22 mouse cellular contexts compared by ENCODE assay signal in genomic region chr1:34077941-34078340, GRCm38 (mm10).
A peak's percentile ranks its signal among the peaks of the same experiment; 100 is the strongest.
DNase-seq lines count a peak whose midpoint lies in the region; ATAC-seq and TF ChIP-seq lines count a peak whose summit lies in the region.
"Had no signal": no experiment of that assay in that cellular context is flagged by ENCODE, and none has a peak within 500 bp of the region (broad histone marks: within the 10 kb centered on the region; RNA-seq: fewer than 3 reads in every experiment).

No protein-coding gene starts in this region.

- 76% methylated on average over 6 of the region's 6 CpGs for WGBS in heart, adult 2 months
- 68% methylated on average over 6 of the region's 6 CpGs for WGBS in heart, embryonic 15.5 days
- WGBS in midbrain, embryonic 11.5 days: 84% methylated on average over 6 of the region's 6 CpGs
- 85% methylated on average over 6 of the region's 6 CpGs for WGBS in midbrain, embryonic 10.5 days

- no peaks in the 10 kb centered on the region for H3K27me3 ChIP-seq in heart, adult 2 months (ENCODE audit: control insufficient read depth, insufficient read depth, low read length)
- no peaks in the 10 kb centered on the region for H3K27me3 ChIP-seq in heart, embryonic 15.5 days
- no peaks in the 10 kb centered on the region for H3K27me3 ChIP-seq in midbrain, embryonic 11.5 days (ENCODE audit: control insufficient read depth, insufficient read depth, low read length)
- H3K27me3 ChIP-seq in midbrain, embryonic 10.5 days (ENCODE audit: low read depth, poor library complexity, severe bottlenecking): no peaks in the 10 kb centered on the region
- H3K27me3 ChIP-seq: forebrain, embryonic 15.5 days; heart, embryonic 12.5 days; hindbrain, embryonic 13.5 days; Patski had no signal

- ATAC-seq in heart, embryonic 15.5 days (replicated peaks; ENCODE audit: insufficient number of reproducible peaks, insufficient read depth, low FRiP score, low read depth): no peak
- ATAC-seq in midbrain, embryonic 11.5 days (ENCODE audit: low FRiP score): no peak
- ATAC-seq: activated CD4-positive, CD25-positive, alpha-beta regulatory T cell, adult 4 months; forebrain, embryonic 15.5 days; Patski had no signal

- no peak for TF ChIP-seq EP300 in heart, adult 2 months (IDR thresholded peaks at IDR 0.05; ENCODE audit: insufficient read depth, low read depth, low read length)

- no peaks in the 10 kb centered on the region for H3K9me3 ChIP-seq in heart, embryonic 15.5 days (replicated peaks)
- H3K9me3 ChIP-seq in midbrain, embryonic 11.5 days (ENCODE audit: control insufficient read depth, low read length): no peaks in the 10 kb centered on the region
- H3K9me3 ChIP-seq in midbrain, embryonic 10.5 days (replicated peaks): no peaks in the 10 kb centered on the region
- H3K9me3 ChIP-seq: forebrain, embryonic 15.5 days; G1E; heart, embryonic 12.5 days; hindbrain, embryonic 13.5 days had no signal

- peaks cover 7% of the 10 kb centered on the region for H3K4me1 ChIP-seq in heart, adult 2 months (ENCODE audit: control insufficient read depth, insufficient read depth, low read length)
- H3K4me1 ChIP-seq in heart, embryonic 15.5 days (replicated peaks): peaks cover 36% of the 10 kb centered on the region
- H3K4me1 ChIP-seq in midbrain, embryonic 11.5 days (ENCODE audit: control insufficient read depth, insufficient read depth, low read length): peaks cover 19% of the 10 kb centered on the region
- peaks cover 37% of the 10 kb centered on the region for H3K4me1 ChIP-seq in midbrain, embryonic 10.5 days

- no peak overlapping the region for H3K27ac ChIP-seq in heart, adult 2 months
- no peak overlapping the region for H3K27ac ChIP-seq in heart, embryonic 15.5 days
- H3K27ac ChIP-seq in midbrain, embryonic 11.5 days (ENCODE audit: low read depth, low read length): no peak overlapping the region
- no peak overlapping the region for H3K27ac ChIP-seq in midbrain, embryonic 10.5 days (replicated peaks)
- H3K27ac ChIP-seq: forebrain, embryonic 15.5 days; hindbrain, embryonic 13.5 days; hindbrain, postnatal 0 days had no signal

- TF ChIP-seq POLR2A in heart, adult 2 months (IDR thresholded peaks at IDR 0.05; ENCODE audit: insufficient read depth, low read depth, low read length): no peak

- H3K9ac ChIP-seq in heart, adult 2 months (ENCODE audit: low read depth, low read length): no peak overlapping the region
- no peak overlapping the region for H3K9ac ChIP-seq in heart, embryonic 15.5 days
- H3K9ac ChIP-seq in midbrain, embryonic 11.5 days (ENCODE audit: low read length): no peak overlapping the region
- H3K9ac ChIP-seq: forebrain, embryonic 15.5 days; hindbrain, embryonic 13.5 days had no signal

- H3K4me2 ChIP-seq in heart, embryonic 15.5 days: peak overlapping the region; percentile 56; the same call in 1 of the 2 replicates
- no peak overlapping the region for H3K4me2 ChIP-seq in midbrain, embryonic 11.5 days
- H3K4me2 ChIP-seq: forebrain, embryonic 15.5 days; hindbrain, embryonic 13.5 days had no signal

- peaks cover 6% of the 10 kb centered on the region for H3K79me2 ChIP-seq in heart, adult 2 months (replicated peaks; ENCODE audit: control insufficient read depth, insufficient read depth, low read length)

- no peak overlapping the region for H3K4me3 ChIP-seq in heart, adult 2 months
- H3K4me3 ChIP-seq in heart, embryonic 15.5 days: no peak overlapping the region
- H3K4me3 ChIP-seq in midbrain, embryonic 11.5 days (ENCODE audit: low read depth, low read length): no peak overlapping the region
- H3K4me3 ChIP-seq in midbrain, embryonic 10.5 days: no peak overlapping the region
- H3K4me3 ChIP-seq: forebrain, embryonic 15.5 days; hindbrain, embryonic 13.5 days had no signal

- intact Hi-C loops in heart, adult 2 months (cut with DNase I): no loop called here
- intact Hi-C loops in heart, postnatal 14 days (cut with DNase I): no loop called here

- no peak for TF ChIP-seq CTCF in heart, adult 2 months (IDR thresholded peaks at IDR 0.05)

- peaks cover 5% of the 10 kb centered on the region for H3K36me3 ChIP-seq in heart, adult 2 months (ENCODE audit: control insufficient read depth, insufficient read depth, low read length)
- no peaks in the 10 kb centered on the region for H3K36me3 ChIP-seq in heart, embryonic 15.5 days
- no peaks in the 10 kb centered on the region for H3K36me3 ChIP-seq in midbrain, embryonic 11.5 days (ENCODE audit: control insufficient read depth, insufficient read depth, low read length)
- no peaks in the 10 kb centered on the region for H3K36me3 ChIP-seq in midbrain, embryonic 10.5 days
- H3K36me3 ChIP-seq: forebrain, embryonic 15.5 days; G1E; heart, embryonic 12.5 days; hindbrain, embryonic 13.5 days had no signal

- DNase-seq in heart, adult 11 months: peak; percentile 90
- DNase-seq in heart, adult 2 months: no peak
- no peak for DNase-seq in heart, postnatal 14 days
- peak; percentile 56 for DNase-seq in midbrain, embryonic 11.5 days (ENCODE audit: low spot score, missing footprints)
- no peak for DNase-seq in midbrain, embryonic 10.5 days (ENCODE audit: low spot score)
- DNase-seq in NIH3T3 (ENCODE audit: low read depth): peak; percentile 13
- no peak for DNase-seq in adrenal gland, adult (ENCODE audit: inconsistent age in 2 of 2, low spot score in 1 of 2)
- DNase-seq: adrenal gland, adult 2 months; adrenal gland, postnatal 25 days; cerebellum, adult 18-20 months; cerebellum, adult 9-11 months; gastrocnemius, postnatal 36 days; heart, adult 18-20 months; kidney, adult 11 months had no signal

Comparison
In these comparisons a context has a peak if more than half of its experiments do, and no peak if none do; other contexts are left out.
1. DNase-seq: peak in heart, adult 11 months (single experiment), midbrain, embryonic 11.5 days (single experiment) and NIH3T3 (single experiment); none in heart, adult 2 months (0 of 2), heart, postnatal 14 days (0 of 2), midbrain, embryonic 10.5 days (single experiment) and adrenal gland, adult (0 of 2).